Mouse (Mus musculus) liver, embryonic 14.5 days (tissue): ENCODE results near the gene Tomm34. TPM values are rescaled to one million over a fixed set of nuclear protein-coding genes. Genes with fewer than 3 reads are reported as not detected.

Source experiments
- ATAC-seq: fragments of 200-750 bp; cut with Nextera tagmentation; 2 replicates; pipeline ENCODE4 v1.8.0; 2017; ENCODE audit warnings: moderate number of reproducible peaks, mild to moderate bottlenecking, moderate library complexity; ENCODE audit not compliant: insufficient read depth
- DNase-seq, 3 experiments: peaks; one replicate each; pipeline ENCODE4 v3.0.0-alpha.2; 2012 to 2013; ENCODE audit warnings: low read depth in 3 of 3, low spot score in 3 of 3
- H3K27ac ChIP-seq: fragments of 300-500 bp; sonication (generic); 2 replicates; pipeline ENCODE4 v1.5.1; 2014; ENCODE audit warnings: moderate library complexity, mild to moderate bottlenecking, control low read depth, inconsistent platforms
- H3K27me3 ChIP-seq: fragments of 300-500 bp; sonication (generic); 2 replicates; pipeline ENCODE4 v1.6.1; 2014; ENCODE audit warnings: mild to moderate bottlenecking, low read length, moderate library complexity; ENCODE audit not compliant: control insufficient read depth, insufficient read depth
- H3K36me3 ChIP-seq: fragments of 300-500 bp; sonication (generic); replicated peaks from 2 replicates; pipeline ENCODE4 v1.6.1; 2014; ENCODE audit warnings: low read depth; ENCODE audit not compliant: control insufficient read depth, insufficient read depth
- H3K4me1 ChIP-seq, 2 experiments: fragments of 200-500 bp in 1 of 2; fragments of 300-500 bp in 1 of 2; sonication (generic) in 1 of 2; replicated peaks; 2 replicates each; pipeline ENCODE4 v1.6.1; 2012 to 2014; ENCODE audit warnings: antibody characterized with exemption in 1 of 2, inconsistent platforms in 1 of 2, low read length in 1 of 2; ENCODE audit not compliant: control insufficient read depth in 2 of 2, insufficient read depth in 2 of 2
- H3K4me2 ChIP-seq: fragments of 300-500 bp; sonication (generic); 2 replicates; pipeline ENCODE4 v1.6.1; 2014; ENCODE audit warnings: low read depth, mild to moderate bottlenecking, control low read depth, moderate library complexity
- H3K4me3 ChIP-seq, 2 experiments: fragments of 200-500 bp in 1 of 2; fragments of 300-500 bp in 1 of 2; sonication (generic) in 1 of 2; 2 replicates each; pipeline ENCODE4 v1.5.1; 2012 to 2014; ENCODE audit warnings: low read depth in 2 of 2, low read length in 2 of 2, mild to moderate bottlenecking in 2 of 2, control low read depth in 1 of 2, inconsistent platforms in 1 of 2, moderate library complexity in 1 of 2; ENCODE audit not compliant: insufficient read depth in 1 of 2
- H3K9ac ChIP-seq: fragments of 300-500 bp; sonication (generic); replicated peaks from 2 replicates; pipeline ENCODE4 v1.6.1; 2014; ENCODE audit warnings: mild to moderate bottlenecking, control low read depth, moderate library complexity
- H3K9me3 ChIP-seq: fragments of 300-500 bp; sonication (generic); 2 replicates; pipeline ENCODE4 v1.6.1; 2016; ENCODE audit warnings: low read length, mixed read lengths; ENCODE audit not compliant: control insufficient read depth
- CTCF ChIP-seq: IDR thresholded peaks from 2 replicates; pipeline ENCODE4 v1.5.1; 2016; ENCODE audit warnings: antibody characterized with exemption, low read depth, control low read depth
- EP300 ChIP-seq: IDR thresholded peaks from 2 replicates; pipeline ENCODE4 v1.6.1; 2016; ENCODE audit warnings: antibody characterized with exemption, low read depth
- WGBS: fragments of 180-500 bp; shearing (Covaris S2); extraction: QIAGEN DNeasy Blood & Tissue Kit; methylation state at CpG from one replicate; pipeline ENCODE4 v1.1.7; 2014; ENCODE audit not compliant: insufficient replicate concordance; 5-methylcytosine and 5-hydroxymethylcytosine counted together
- polyA plus RNA-seq, 2 experiments: library from polyadenylated mRNA; depleted of rRNA in 1 of 2; stranded (reverse) in 1 of 2; unstranded in 1 of 2; fragments of >200 nt; fragmentation: Nextera tagmentation in 1 of 2; extraction: Ambion mirVana in 1 of 2; gene quantifications; 2 replicates each; pipeline versions ENCODE4 v1.2.1 to v1.2.3; 2012 to 2014

The Tomm34 gene
- 10.1 and 11.6 TPM in 2 replicates for polyA plus RNA-seq (2012; rRNA removed)
- polyA plus RNA-seq (2014; fragmentation: Nextera tagmentation; extraction: Ambion mirVana), result 16.0 and 19.0 TPM in 2 replicates

DNA sequence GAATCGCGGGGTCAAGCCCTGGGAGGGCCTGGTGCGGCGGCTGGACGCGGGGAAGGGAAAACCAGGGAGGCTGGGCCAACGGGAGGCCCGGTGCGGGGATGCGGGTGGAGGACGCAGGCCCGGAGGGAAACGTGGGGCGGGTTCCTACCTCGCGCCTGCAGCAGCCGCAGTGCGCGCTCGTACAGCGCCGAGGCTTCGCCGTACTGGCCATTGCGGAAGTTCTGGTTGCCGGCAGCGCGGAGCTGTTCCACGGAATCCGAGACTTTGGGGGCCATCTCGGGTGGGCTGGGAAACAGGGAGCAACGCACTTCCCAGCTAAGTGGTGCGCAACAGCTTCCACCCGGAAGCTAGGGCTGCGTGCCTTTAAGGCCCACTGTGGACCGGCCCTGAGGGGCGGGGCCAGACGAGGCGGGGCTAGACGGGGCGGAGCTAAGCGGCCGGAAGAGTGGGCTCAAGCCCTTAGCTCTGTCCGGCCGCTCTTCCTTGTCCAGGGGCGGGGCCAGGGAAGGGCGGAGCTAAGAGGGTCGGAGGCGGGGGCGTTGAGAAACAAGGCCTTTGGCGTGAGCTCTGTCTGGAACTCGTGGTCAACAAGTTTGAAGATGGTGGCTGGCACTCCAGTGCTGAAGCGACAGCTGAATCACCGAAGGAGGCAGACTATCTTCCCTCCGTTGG lies at the start of gene Tomm34:
Tomm34 (minus strand) TSS at position 405 of the 672 bp plus-strand sequence.
- Histone ChIP-seq H3K4me1 (peaks cover 3 to 16% of the 10 kb centered on the region in 2 experiments), H3K9me3 (no peaks in the 10 kb centered on the region), H3K27ac (peak within 1 kb of the TSS; percentile 30), H3K36me3 (no peaks in the 10 kb centered on the region), H3K27me3 (no peaks in the 10 kb centered on the region), H3K4me3 (peak within 1 kb of the TSS; percentile 69 to 93), H3K4me2 (peak within 1 kb of the TSS; percentile 89), H3K9ac (peak within 1 kb of the TSS; percentile 87)
- DNase-seq, result peak; percentile 83 to 85 (median 84)
- TF ChIP-seq CTCF (0 out of 2 replicates have a peak, but pooled peaks have one; percentile 8), EP300 (no peak)
- peak; percentile 91 for ATAC-seq
- WGBS, result under 1% methylated on average over 55 of the region's 55 CpGs

DNA sequence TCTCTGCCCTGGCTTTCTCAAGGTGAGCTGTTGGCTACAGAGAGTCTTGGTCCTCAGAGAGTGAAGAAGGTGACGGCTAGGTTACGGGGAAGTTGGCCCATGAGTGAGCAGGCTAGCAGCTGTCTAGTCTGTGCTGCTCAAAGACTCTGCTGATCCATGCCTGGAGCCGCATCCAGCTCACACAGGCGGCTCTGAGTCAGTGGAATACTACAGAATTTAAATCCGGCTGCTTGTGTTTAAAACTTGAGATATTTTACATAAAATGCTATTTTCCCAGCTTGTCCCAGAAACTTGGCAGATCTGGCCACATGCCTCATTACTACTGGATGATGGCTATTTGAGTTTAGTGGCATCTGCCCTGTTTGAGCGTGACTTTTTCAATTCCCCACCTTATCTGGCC lies 48.5 kb upstream of the Tomm34 start:
- DNase-seq, result no peak
- no peak overlapping the region for H3K9ac ChIP-seq
- no peak overlapping the region for H3K4me3 ChIP-seq
- H3K36me3 ChIP-seq, result peaks cover 4% of the 10 kb centered on the region; the same call in 1 of the 2 replicates
- H3K27ac ChIP-seq, result no peak overlapping the region
- H3K27me3 ChIP-seq, result no peaks in the 10 kb centered on the region
- ATAC-seq, result no peak
- 74% methylated on average over 6 of the region's 6 CpGs for WGBS
- TF ChIP-seq EP300 (no peak), CTCF (no peak)
- H3K4me1 ChIP-seq, result no peaks in the 10 kb centered on the region
- H3K9me3 ChIP-seq, result no peaks in the 10 kb centered on the region
- no peak overlapping the region for H3K4me2 ChIP-seq

DNA sequence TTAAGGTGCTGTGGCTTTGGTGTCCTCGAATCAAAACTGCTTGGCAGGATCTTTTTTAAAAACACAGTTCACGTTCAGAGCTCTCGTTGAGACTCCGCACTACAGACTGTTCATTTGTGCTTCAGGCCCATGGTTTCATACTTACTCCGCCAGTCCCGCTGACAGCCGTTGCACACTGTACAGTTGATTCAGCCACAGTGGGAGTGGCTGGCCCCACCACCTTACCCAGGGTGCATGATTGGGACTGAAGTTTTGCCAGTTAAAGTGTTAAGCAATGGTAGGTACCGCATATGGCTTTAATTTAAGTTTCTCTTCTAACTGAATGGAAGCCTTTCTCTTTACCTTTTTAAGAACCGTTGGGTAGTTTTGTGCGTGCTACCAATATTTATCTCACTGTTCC lies 44.6 kb upstream of the Tomm34 start:
- Histone ChIP-seq H3K27me3 (no peaks in the 10 kb centered on the region), H3K4me1 (no peaks in the 10 kb centered on the region), H3K4me3 (no peak overlapping the region), H3K9ac (no peak overlapping the region), H3K27ac (no peak overlapping the region), H3K4me2 (no peak overlapping the region), H3K36me3 (peaks cover 4% of the 10 kb centered on the region; the same call in 1 of the 2 replicates), H3K9me3 (no peaks in the 10 kb centered on the region)
- no peak for TF ChIP-seq CTCF
- TF ChIP-seq EP300, result no peak
- 81% methylated on average over 10 of the region's 10 CpGs for WGBS
- DNase-seq (no peak), ATAC-seq (no peak)

GRCm38 (mm10) chr2:164114051-164114450 lies 43.1 kb upstream of the Tomm34 start:
- DNase-seq (no peak), ATAC-seq (no peak)
- Histone ChIP-seq H3K36me3 (peaks cover 4% of the 10 kb centered on the region; the same call in 1 of the 2 replicates), H3K27me3 (no peaks in the 10 kb centered on the region), H3K9ac (no peak overlapping the region), H3K4me1 (no peaks in the 10 kb centered on the region), H3K4me2 (no peak overlapping the region), H3K4me3 (no peak overlapping the region), H3K27ac (no peak overlapping the region), H3K9me3 (no peaks in the 10 kb centered on the region)
- no peak for TF ChIP-seq CTCF
- no peak for TF ChIP-seq EP300
- WGBS, result 81% methylated on average over 6 of the region's 6 CpGs

GRCm38 (mm10) chr2:164111546-164111945 lies 40.6 kb upstream of the Tomm34 start:
- WGBS, result 75% methylated on average over 8 of the region's 8 CpGs
- no peak for ATAC-seq
- H3K27ac ChIP-seq, result no peak overlapping the region
- no peak overlapping the region for H3K4me3 ChIP-seq
- H3K4me2 ChIP-seq, result no peak overlapping the region
- H3K9ac ChIP-seq, result no peak overlapping the region
- H3K9me3 ChIP-seq, result no peaks in the 10 kb centered on the region
- no peaks in the 10 kb centered on the region for H3K36me3 ChIP-seq
- no peak for DNase-seq
- H3K27me3 ChIP-seq, result no peaks in the 10 kb centered on the region
- no peaks in the 10 kb centered on the region for H3K4me1 ChIP-seq
- TF ChIP-seq EP300 (no peak), CTCF (no peak)
